Mouse (Mus musculus) heart, postnatal 0 days (tissue): ENCODE results near the gene Sft2d2. TPM values are rescaled to one million over a fixed set of nuclear protein-coding genes. Genes with fewer than 3 reads are reported as not detected.

Experiments
- ATAC-seq: fragments of 200-750 bp; cut with Nextera tagmentation; 2 replicates; pipeline ENCODE4 v1.8.0; 2017; ENCODE audit warnings: low read depth, moderate number of reproducible peaks, moderate library complexity; ENCODE audit not compliant: insufficient read depth
- DNase-seq: peaks from one replicate; pipeline ENCODE4 v3.0.0-alpha.2; 2016; ENCODE audit warnings: low spot score
- H3K27ac ChIP-seq: fragments of 300-500 bp; sonication (generic); 2 replicates; pipeline ENCODE4 v1.5.1; 2014; ENCODE audit warnings: low read depth, mild to moderate bottlenecking
- H3K27me3 ChIP-seq: fragments of 300-500 bp; sonication (generic); 2 replicates; pipeline ENCODE4 v1.6.1; 2014; ENCODE audit warnings: low read length, mixed read lengths; ENCODE audit not compliant: control insufficient read depth, insufficient read depth
- H3K36me3 ChIP-seq: fragments of 300-500 bp; sonication (generic); replicated peaks from 2 replicates; pipeline ENCODE4 v1.6.1; 2014; ENCODE audit warnings: low read length, mixed read lengths; ENCODE audit not compliant: control insufficient read depth, insufficient read depth
- H3K4me1 ChIP-seq: fragments of 300-500 bp; sonication (generic); 2 replicates; pipeline ENCODE4 v1.6.1; 2014; ENCODE audit warnings: antibody characterized with exemption; ENCODE audit not compliant: control insufficient read depth, insufficient read depth
- H3K4me2 ChIP-seq: fragments of 300-500 bp; sonication (generic); 2 replicates; pipeline ENCODE4 v1.6.1; 2014; ENCODE audit warnings: low read depth, mild to moderate bottlenecking, low read length, moderate library complexity
- H3K4me3 ChIP-seq: fragments of 300-500 bp; sonication (generic); 2 replicates; pipeline ENCODE4 v1.5.1; 2014; ENCODE audit warnings: low read depth, low read length
- H3K9ac ChIP-seq: fragments of 300-500 bp; sonication (generic); replicated peaks from 2 replicates; pipeline ENCODE4 v1.6.1; 2014; ENCODE audit warnings: low read depth, low read length, mixed read lengths
- H3K9me3 ChIP-seq: fragments of 300-500 bp; sonication (generic); replicated peaks from 2 replicates; pipeline ENCODE4 v1.6.1; 2016; ENCODE audit warnings: low read length; ENCODE audit not compliant: control insufficient read depth
- CTCF ChIP-seq: IDR thresholded peaks from 2 replicates; pipeline ENCODE4 v1.5.1; 2016; ENCODE audit warnings: antibody characterized with exemption, control low read depth, low read depth
- EP300 ChIP-seq: IDR thresholded peaks from 2 replicates; pipeline ENCODE4 v1.6.1; 2016; ENCODE audit warnings: antibody characterized with exemption, low read depth
- WGBS: fragments of 180-500 bp; shearing (Covaris S2); extraction: QIAGEN DNeasy Blood & Tissue Kit; methylation state at CpG from one replicate; pipeline ENCODE4 v1.1.7; 2014; 5-methylcytosine and 5-hydroxymethylcytosine counted together
- polyA plus RNA-seq: library from polyadenylated mRNA; unstranded; fragments of >200 nt; fragmentation: Nextera tagmentation; extraction: Ambion mirVana; gene quantifications from 2 replicates; pipeline ENCODE4 v1.2.1, GENCODE M21; 2015
- total RNA-seq: library from RNA; depleted of rRNA; stranded (reverse); fragments of >200 nt; gene quantifications from 2 replicates; pipeline ENCODE4 v1.2.3, GENCODE M21; 2014; ENCODE audit warnings: low replicate concordance; rRNA removed

Gene Sft2d2
- total and polyA plus RNA-seq, 2 experiments from 2014 or later, result 11.6 to 21.2 TPM

- no peaks in the 10 kb centered on the region for H3K27me3 ChIP-seq
- ATAC-seq, result no peak
- no peaks in the 10 kb centered on the region for H3K36me3 ChIP-seq
- no peaks in the 10 kb centered on the region for H3K9me3 ChIP-seq
- H3K4me1 ChIP-seq, result no peaks in the 10 kb centered on the region
- no peak for TF ChIP-seq CTCF
- no peak for TF ChIP-seq EP300
- 63% methylated on average over 5 of the region's 5 CpGs for WGBS
- no peak overlapping the region for H3K27ac ChIP-seq
- no peak for DNase-seq
- no peak overlapping the region for H3K9ac ChIP-seq
- no peak overlapping the region for H3K4me3 ChIP-seq
- no peak overlapping the region for H3K4me2 ChIP-seq
Observed at GRCm38 (mm10) chr1:165129573-165129972, 64.7 kb downstream of the Sft2d2 start.

Other genes starting within 250 kb of the Sft2d2 start
- gene Tbx19, start 33.7 kb downstream of the Sft2d2 start, total RNA-seq, result not detected in 2 replicates
- not detected in 2 replicates for gene Tbx19, start 33.7 kb downstream of the Sft2d2 start, polyA plus RNA-seq
- 11.7 and 24.8 TPM in 2 replicates for gene Tiprl, start 42.6 kb upstream of the Sft2d2 start, total RNA-seq
- gene Tiprl, start 42.6 kb upstream of the Sft2d2 start, polyA plus RNA-seq, result 84.7 and 85.5 TPM in 2 replicates
- gene Gpr161, start 101.4 kb upstream of the Sft2d2 start, total RNA-seq, result 2.5 and 4.8 TPM in 2 replicates
- gene Gpr161, start 101.4 kb upstream of the Sft2d2 start, polyA plus RNA-seq, result 0.19 and 0.31 TPM in 2 replicates